Mouse (Mus musculus): Measurements from ENCODE around the gene Fuca1. TPM values are rescaled to one million over a fixed set of nuclear protein-coding genes. Genes with fewer than 3 reads are reported as not detected.

Fuca1 gene
- polyA plus RNA-seq, 1 experiment: not detected

DNA sequence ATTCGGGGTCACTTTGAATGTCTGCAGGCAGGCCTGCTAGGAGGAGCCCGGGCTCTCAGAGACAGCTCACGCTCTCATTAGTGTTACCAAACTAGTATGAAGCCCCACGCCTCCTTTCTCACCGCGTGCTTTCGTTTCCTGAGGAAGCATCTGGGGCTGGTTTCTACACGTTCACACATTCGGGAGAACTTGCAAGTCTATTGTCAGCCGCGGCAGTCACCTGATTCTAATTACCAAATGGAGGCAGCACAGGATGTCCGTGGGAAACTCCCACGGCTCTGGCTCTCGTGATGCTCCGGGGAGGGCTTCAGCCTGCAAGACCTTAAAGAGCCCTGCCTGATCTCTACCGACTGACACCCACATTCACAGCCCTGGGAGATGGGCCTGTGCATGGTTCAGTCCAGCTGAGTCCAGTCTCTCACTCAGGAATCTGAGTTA is 43.9 kb upstream of the Fuca1 start:
- peak overlapping the region; percentile 47 for H3K27ac ChIP-seq (ENCODE audit: insufficient read depth, low read depth, low read length)
- under 1% methylated on average over 16 of the region's 16 CpGs for WGBS
- H3K4me3 ChIP-seq (ENCODE audit: insufficient read depth, low read depth, low read length): peak overlapping the region; percentile 26
- TF ChIP-seq CTCF (IDR thresholded peaks at IDR 0.05; ENCODE audit: insufficient read depth, low read depth, low read length) (no peak), POLR2A (IDR thresholded peaks at IDR 0.05; ENCODE audit: insufficient read depth, low read depth, low read length) (no peak)
- peaks cover 18% of the 10 kb centered on the region for H3K4me1 ChIP-seq (ENCODE audit: control insufficient read depth, insufficient read depth, low read length)

DNA sequence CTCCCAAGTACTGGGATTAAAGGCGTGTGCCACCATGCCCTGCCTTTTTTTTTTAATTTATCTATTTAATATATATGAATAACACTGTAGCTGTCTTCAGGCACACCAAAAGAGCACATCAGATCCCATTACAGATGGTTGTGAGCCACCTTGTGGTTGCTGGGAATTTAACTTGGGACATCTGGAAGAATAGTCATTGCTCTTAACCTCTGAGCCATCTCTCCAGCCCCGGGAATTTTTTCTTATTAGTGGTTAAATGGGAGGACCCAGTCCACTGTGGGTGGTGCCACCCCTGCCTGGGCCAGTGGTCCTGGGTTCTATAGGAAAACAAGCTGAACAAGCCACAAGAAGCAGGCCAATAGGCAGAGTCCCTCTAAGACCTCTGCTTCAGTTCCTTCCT is 42.8 kb upstream of the Fuca1 start:
- Histone ChIP-seq H3K4me3 (ENCODE audit: insufficient read depth, low read depth, low read length) (no peak overlapping the region), H3K4me1 (ENCODE audit: control insufficient read depth, insufficient read depth, low read length) (peaks cover 18% of the 10 kb centered on the region), H3K27ac (ENCODE audit: insufficient read depth, low read depth, low read length) (no peak overlapping the region)
- 49% methylated on average over 2 of the region's 2 CpGs for WGBS
- no peak for TF ChIP-seq CTCF (IDR thresholded peaks at IDR 0.05; ENCODE audit: insufficient read depth, low read depth, low read length)
- no peak for TF ChIP-seq POLR2A (IDR thresholded peaks at IDR 0.05; ENCODE audit: insufficient read depth, low read depth, low read length)

DNA sequence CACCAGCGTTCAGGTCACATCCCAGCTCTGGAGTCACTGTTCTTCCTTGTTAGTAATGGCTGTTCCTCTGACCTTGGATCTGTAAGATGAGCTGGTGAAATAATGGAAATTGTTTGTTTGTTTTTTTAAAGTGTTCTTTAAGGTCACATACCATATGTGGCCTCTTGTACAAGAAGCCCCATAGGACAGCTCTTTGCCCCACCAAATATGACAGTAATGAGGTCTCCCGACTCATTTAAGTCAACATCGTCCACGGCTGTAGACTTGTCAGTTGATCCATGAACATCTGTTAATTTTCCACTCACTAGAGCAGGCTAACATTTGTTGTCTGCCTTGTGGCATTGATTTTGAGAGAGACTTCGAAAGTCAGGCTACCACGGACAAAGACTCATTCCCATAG is 41.5 kb upstream of the Fuca1 start:
- H3K4me3 ChIP-seq (ENCODE audit: insufficient read depth, low read depth, low read length): no peak overlapping the region
- H3K27ac ChIP-seq (ENCODE audit: insufficient read depth, low read depth, low read length): no peak overlapping the region
- 77% methylated on average over 6 of the region's 6 CpGs for WGBS
- H3K4me1 ChIP-seq (ENCODE audit: control insufficient read depth, insufficient read depth, low read length): peaks cover 18% of the 10 kb centered on the region
- TF ChIP-seq CTCF (IDR thresholded peaks at IDR 0.05; ENCODE audit: insufficient read depth, low read depth, low read length) (no peak), POLR2A (IDR thresholded peaks at IDR 0.05; ENCODE audit: insufficient read depth, low read depth, low read length) (no peak)

DNA sequence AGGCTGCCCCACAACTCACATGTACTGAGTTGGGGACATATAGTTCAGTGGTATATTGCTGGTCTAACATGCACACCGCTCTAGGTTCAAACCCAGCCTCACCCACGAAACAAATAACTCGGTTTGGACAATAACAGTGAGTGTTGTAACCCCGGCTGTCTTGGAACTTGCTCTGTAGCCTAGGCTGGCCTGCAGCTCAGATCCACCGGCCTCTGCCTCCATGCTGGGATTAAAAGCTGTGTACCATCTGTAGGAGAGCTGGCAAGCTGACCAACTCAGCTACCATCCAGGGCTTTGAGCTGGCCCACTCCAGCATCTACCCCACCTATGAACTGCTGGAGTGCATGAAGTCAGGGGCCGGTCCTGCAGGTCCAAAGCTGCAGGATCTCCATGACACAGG is 40.5 kb upstream of the Fuca1 start:
- Histone ChIP-seq H3K4me1 (ENCODE audit: control insufficient read depth, insufficient read depth, low read length) (peaks cover 19% of the 10 kb centered on the region), H3K27ac (ENCODE audit: insufficient read depth, low read depth, low read length) (no peak overlapping the region), H3K4me3 (ENCODE audit: insufficient read depth, low read depth, low read length) (no peak overlapping the region)
- TF ChIP-seq POLR2A (IDR thresholded peaks at IDR 0.05; ENCODE audit: insufficient read depth, low read depth, low read length): no peak
- no peak for TF ChIP-seq CTCF (IDR thresholded peaks at IDR 0.05; ENCODE audit: insufficient read depth, low read depth, low read length)
- WGBS: 96% methylated on average over 6 of the region's 6 CpGs

DNA sequence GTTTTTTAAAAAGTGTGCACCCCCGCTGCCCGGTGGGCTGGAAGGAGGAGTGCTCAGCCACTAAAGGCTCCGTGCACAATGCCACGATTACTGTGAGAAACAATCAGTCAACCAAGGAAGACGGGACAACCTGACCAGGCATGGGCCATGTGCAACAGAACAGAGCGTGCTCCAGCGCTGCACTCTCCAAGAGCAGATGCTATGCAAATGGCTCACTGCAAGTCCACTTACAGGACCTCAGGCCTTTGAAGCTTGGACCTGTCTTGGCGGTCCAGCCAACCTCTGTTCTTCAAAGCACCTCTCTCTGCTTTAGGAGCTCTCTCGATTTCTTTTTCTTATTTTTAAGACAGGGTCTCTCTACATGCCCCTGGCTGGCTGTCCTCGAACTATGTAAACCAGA is 40.0 kb upstream of the Fuca1 start:
- Histone ChIP-seq H3K4me1 (ENCODE audit: control insufficient read depth, insufficient read depth, low read length) (peaks cover 17% of the 10 kb centered on the region), H3K4me3 (ENCODE audit: insufficient read depth, low read depth, low read length) (no peak overlapping the region), H3K27ac (ENCODE audit: insufficient read depth, low read depth, low read length) (no peak overlapping the region)
- WGBS: 88% methylated on average over 10 of the region's 10 CpGs
- no peak for TF ChIP-seq CTCF (IDR thresholded peaks at IDR 0.05; ENCODE audit: insufficient read depth, low read depth, low read length)
- TF ChIP-seq POLR2A (IDR thresholded peaks at IDR 0.05; ENCODE audit: insufficient read depth, low read depth, low read length): no peak

DNA sequence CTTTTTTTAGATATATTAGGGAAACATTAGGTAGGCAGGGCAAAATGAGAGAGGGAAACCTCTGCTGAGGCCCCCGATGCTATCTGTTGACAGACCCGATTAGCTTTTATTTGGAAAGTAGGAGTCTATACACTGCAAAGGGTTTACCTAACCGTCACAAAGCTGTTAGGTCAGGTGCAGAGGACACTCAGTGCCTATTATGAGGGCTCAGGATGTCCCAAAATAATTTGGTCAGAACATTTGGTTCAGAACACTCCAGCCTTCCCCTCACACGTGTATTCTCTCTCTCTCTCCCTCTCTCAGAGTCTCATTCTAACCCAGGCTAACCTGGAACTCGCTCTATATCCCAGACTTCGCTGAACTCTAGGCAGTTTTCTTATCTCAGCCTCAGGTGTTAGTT is 38.5 kb upstream of the Fuca1 start:
- TF ChIP-seq POLR2A (IDR thresholded peaks at IDR 0.05; ENCODE audit: insufficient read depth, low read depth, low read length): no peak
- TF ChIP-seq CTCF (IDR thresholded peaks at IDR 0.05; ENCODE audit: insufficient read depth, low read depth, low read length): no peak
- peaks cover 5% of the 10 kb centered on the region; the same call in 1 of the 2 replicates for H3K4me1 ChIP-seq (ENCODE audit: control insufficient read depth, insufficient read depth, low read length)
- no peak overlapping the region for H3K27ac ChIP-seq (ENCODE audit: insufficient read depth, low read depth, low read length)
- H3K4me3 ChIP-seq (ENCODE audit: insufficient read depth, low read depth, low read length): no peak overlapping the region
- 86% methylated on average over 6 of the region's 6 CpGs for WGBS

- WGBS: 51% methylated on average over 10 of the region's 10 CpGs
- no peak for TF ChIP-seq CTCF (IDR thresholded peaks at IDR 0.05; ENCODE audit: insufficient read depth, low read depth, low read length)
- no peak for TF ChIP-seq POLR2A (IDR thresholded peaks at IDR 0.05; ENCODE audit: insufficient read depth, low read depth, low read length)
- 0 out of 2 replicates have a peak, but pooled peaks cover 4% of the 10 kb centered on the region for H3K4me1 ChIP-seq (ENCODE audit: control insufficient read depth, insufficient read depth, low read length)
- H3K27ac ChIP-seq (ENCODE audit: insufficient read depth, low read depth, low read length): no peak overlapping the region
- H3K4me3 ChIP-seq (ENCODE audit: insufficient read depth, low read depth, low read length): no peak overlapping the region
Observed at GRCm38 (mm10) chr4:135883401-135883851, 37.1 kb upstream of the Fuca1 start.

GRCm38 (mm10) chr4:135883881-135884516 is 36.5 kb upstream of the Fuca1 start:
- Histone ChIP-seq H3K4me1 (ENCODE audit: control insufficient read depth, insufficient read depth, low read length) (0 out of 2 replicates have a peak, but pooled peaks cover 4% of the 10 kb centered on the region), H3K27ac (ENCODE audit: insufficient read depth, low read depth, low read length) (no peak overlapping the region), H3K4me3 (ENCODE audit: insufficient read depth, low read depth, low read length) (no peak overlapping the region)
- 74% methylated on average over 7 of the region's 7 CpGs for WGBS
- no peak for TF ChIP-seq CTCF (IDR thresholded peaks at IDR 0.05; ENCODE audit: insufficient read depth, low read depth, low read length)
- no peak for TF ChIP-seq POLR2A (IDR thresholded peaks at IDR 0.05; ENCODE audit: insufficient read depth, low read depth, low read length)

GRCm38 (mm10) chr4:135884531-135884930 is 36.0 kb upstream of the Fuca1 start:
- Histone ChIP-seq H3K27ac (ENCODE audit: insufficient read depth, low read depth, low read length) (no peak overlapping the region), H3K4me3 (ENCODE audit: insufficient read depth, low read depth, low read length) (no peak overlapping the region), H3K4me1 (ENCODE audit: control insufficient read depth, insufficient read depth, low read length) (0 out of 2 replicates have a peak, but pooled peaks cover 4% of the 10 kb centered on the region)
- 57% methylated on average over 6 of the region's 6 CpGs for WGBS
- TF ChIP-seq CTCF (IDR thresholded peaks at IDR 0.05; ENCODE audit: insufficient read depth, low read depth, low read length) (no peak), POLR2A (IDR thresholded peaks at IDR 0.05; ENCODE audit: insufficient read depth, low read depth, low read length) (no peak)
